Mouse (Mus musculus) right cerebral cortex, postnatal 10 days (tissue): Measurements from ENCODE around the gene Efna5.

Experiments used
- DNase-seq, 2 experiments: peaks; one replicate each; pipeline ENCODE4 v3.0.0; 2021; ENCODE audit warnings: low spot score in 2 of 2

Gene Efna5

DNA sequence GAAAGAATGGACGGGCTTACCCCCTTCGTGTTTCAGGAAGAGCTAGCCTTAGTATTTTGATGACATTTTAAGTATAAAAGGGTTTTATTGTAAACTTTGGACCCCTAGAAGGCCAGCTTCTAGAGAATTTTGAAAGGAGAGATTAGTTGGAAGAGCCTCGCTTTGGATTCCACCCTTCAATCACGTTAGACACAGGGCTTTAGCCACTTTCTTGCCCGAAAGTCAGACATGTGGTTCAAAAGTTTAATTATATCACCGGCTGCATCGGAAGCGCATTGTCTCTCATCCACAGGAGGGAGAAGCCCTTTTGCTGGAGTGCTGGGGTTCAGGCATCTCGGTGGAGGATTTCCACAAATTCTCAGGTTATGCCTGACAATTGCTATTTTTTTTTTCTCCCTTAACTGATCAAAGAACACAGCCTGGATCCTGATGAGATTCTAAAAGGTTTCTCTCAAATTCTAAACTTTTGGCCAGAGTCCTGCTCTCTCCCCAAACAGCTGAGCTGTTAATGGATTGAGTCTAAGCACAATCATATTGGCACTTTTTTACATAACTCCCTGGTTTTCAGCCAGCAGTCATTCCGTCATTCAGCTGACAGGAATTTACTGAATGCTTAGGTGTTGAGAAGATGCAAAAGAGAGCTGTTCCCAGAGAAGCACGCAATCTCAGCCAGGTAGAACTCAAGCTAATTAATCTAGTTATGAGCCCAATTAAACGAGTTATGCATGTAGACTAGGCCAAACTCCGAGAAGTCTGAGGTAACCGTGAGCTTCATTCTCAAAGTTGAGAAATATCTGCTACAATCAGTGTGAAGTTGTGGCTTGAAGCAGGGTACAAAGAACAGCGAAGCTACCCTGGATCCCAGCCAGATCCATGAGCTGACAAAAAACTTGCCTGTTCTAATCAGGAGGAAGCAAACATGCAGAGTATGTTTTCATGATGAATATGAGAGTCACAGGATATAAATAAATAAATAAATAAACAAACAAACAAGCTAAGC, 91.5 kb downstream of the Efna5 start:
- DNase-seq = no peak

- DNase-seq = no peak
These were observed 92.3 kb downstream of the Efna5 start for GRCm38 (mm10) chr17:62788783-62789182.

GRCm38 (mm10) chr17:62787855-62788254, 93.3 kb downstream of the Efna5 start:
- DNase-seq = no peak

DNA sequence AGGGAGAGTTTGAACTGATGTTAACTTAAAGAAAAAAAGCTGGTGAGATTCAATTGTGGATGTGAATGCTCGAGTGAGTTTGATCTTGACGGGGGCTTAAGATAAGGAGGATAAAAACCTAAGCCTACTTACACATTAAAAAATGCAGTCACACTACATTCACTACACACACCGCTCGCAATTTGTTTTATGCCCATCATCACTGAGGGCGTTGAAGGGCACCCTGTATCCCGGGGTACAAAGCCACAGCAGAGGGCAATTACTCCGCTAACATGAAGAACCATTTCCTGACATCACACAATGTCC, 94.6 kb downstream of the Efna5 start:
- no peak for DNase-seq

- DNase-seq = no peak
These were observed 95.1 kb downstream of the Efna5 start for GRCm38 (mm10) chr17:62785781-62786601.

DNA sequence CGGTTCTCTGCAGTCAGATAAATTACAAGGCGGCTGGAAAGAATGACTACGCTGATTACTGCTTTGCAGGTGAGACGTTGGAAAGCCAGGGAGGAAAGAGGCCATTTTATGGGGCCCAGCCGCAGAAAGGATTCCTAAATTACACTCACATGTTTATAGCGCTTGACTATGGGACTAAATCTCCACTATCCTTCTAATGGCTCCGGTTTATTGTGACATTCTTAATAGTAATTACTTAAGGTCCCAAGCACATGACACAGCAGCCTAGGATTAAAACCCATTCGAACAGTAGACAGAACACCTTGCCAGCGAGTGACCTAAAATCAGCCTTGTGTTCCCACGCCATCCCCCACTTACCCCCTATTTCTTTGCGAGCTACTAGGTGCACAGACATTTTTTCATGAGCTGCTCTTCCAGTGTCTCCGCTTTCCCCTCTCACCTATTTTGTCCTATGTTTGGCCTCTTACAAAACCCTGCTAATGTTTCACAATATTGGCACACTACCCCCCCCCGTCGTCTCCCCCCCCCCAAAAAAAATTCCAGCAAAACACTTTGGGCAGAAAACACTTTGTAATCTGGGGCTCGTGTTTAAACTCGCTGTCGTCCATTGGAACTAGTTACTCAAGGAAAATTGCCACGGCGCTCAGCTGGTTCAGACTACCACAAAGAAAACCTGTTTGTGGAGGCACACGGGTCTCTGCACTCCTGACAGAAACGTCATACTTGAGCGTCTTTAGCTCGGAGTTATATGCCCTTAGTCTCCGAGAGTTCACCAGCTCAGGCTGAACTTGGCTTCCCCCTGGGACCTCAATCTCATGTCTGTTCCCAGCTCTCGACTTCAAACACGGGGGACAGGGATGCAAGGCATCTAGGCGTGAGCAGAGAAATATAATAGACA, 96.6 kb downstream of the Efna5 start:
- no peak for DNase-seq

- DNase-seq = peak; percentile 79 to 84
These were observed 97.4 kb downstream of the Efna5 start for GRCm38 (mm10) chr17:62783524-62784273.

GRCm38 (mm10) chr17:62782826-62783404, 98.2 kb downstream of the Efna5 start:
- no peak for DNase-seq

GRCm38 (mm10) chr17:62781120-62781519, 100.0 kb downstream of the Efna5 start:
- DNase-seq = no peak

- no peak for DNase-seq
These were observed 103.1 kb downstream of the Efna5 start for GRCm38 (mm10) chr17:62777858-62778564.

GRCm38 (mm10) chr17:62776710-62777109, 104.4 kb downstream of the Efna5 start:
- DNase-seq = no peak

DNA sequence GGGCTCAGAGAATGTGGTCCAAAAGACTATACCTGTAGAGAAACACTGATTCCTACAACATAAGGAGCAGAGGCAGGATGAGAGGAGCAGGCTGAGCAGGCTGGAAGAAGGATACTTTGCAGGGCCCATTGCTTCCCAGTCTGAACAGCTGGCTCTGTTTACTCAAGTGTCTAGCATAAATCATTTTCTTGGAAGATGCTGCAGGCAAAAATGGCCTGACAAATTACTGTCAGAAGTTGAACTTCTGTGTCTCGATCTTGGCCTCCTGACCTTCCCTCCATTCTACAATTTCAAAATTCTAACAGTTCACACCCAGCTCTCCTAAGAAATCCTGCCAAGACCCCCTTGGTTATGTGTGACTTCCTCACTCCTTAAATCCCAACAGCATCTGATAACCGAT, 105.1 kb downstream of the Efna5 start:
- no peak for DNase-seq

DNA sequence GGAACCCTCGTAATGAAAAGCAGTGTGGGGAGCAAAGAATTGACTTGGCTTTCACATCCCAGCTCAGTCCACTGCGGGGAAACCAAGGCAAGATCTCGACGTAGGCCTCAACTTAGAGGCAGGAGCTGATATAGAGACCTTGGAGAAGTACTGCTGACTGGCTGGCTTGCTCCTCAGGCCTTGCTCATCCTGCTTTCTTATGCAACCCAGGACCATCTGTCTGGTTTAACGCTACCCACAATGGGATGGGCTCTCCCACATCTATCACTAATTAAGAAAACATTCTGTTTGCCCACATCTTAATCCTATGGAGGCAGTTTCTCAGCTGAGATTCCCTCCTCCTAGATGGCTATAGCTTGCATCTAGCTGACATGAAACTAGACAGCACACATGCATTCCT, 105.7 kb downstream of the Efna5 start:
- DNase-seq = no peak

DNA sequence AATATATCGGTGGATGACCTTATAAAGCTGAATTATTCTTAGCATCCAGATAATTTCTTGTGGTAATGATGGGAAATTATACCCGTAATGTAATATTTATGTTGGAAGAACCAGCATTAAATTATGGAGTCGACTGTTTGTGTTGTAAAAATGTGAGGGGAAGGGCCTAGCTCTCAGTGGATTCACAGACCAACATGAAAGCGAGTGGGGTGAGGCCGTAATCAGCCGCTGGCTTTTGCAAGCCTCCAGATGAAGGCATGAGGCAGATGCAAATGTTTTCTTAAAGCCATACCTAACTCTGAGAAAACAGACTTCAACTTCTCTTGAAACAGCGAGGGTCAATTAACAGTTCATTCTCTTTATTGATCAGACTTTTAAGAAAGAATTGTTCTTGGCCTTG, 106.4 kb downstream of the Efna5 start:
- DNase-seq = no peak

- DNase-seq = no peak
These were observed 114.4 kb downstream of the Efna5 start for GRCm38 (mm10) chr17:62766705-62767104.

DNA sequence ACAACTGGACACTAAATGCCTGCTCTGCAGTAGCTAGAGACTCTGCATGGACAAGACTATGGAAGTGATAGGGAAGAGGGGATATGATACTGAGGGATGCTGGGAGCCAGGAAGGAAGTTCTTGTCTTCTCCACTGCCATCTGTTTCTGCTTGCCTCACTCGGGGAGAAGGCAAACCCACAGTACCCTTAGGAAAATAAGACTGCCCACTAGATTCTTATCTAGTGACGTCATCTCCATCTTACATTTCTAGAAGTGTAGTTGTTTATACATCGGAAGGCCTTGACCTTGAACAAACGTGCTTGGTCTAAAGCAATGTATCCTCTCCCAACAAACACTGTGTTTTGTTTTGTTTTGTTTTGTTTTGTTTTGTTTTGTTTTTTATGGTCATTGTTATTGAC, 116.0 kb downstream of the Efna5 start:
- DNase-seq = no peak

- DNase-seq = no peak
These were observed 124.2 kb downstream of the Efna5 start for GRCm38 (mm10) chr17:62756951-62757350.

DNA sequence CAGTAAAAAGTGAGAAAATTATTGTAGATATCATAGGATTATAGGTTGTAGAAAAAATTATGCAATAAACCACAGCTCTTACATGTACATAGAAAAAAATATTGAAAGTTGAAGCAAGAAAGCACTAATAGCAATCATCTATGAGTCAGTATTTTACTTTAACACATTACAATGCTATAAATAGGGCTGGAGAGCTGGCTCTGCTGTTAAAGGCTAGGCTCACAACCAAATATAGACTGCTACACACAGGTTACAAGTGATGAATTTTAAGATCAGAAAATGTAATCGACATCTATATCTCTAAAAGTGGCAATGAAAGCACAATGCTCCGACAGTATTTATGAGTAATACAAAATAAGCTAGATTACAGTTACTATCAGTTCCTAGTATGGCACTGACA, 125.5 kb downstream of the Efna5 start:
- DNase-seq = no peak

DNA sequence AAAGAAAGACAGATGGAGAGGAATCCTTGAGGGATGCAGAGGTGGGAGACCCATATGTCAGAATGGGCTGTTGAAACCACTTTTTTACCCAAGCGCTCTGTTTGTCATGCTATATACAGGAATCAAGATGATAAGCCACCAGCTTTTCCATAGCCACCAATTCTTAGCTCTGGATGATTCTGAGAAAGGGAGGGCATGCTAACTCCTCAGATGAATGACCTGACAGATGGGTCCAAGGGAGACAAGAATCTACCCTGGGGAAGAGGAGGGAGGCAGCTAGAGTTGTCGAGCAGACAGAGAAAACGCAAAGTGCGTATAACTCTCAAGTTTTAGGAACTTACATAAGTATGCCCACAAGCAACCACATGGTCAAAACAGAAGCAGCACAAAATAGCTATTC, 126.5 kb downstream of the Efna5 start:
- DNase-seq = no peak

- DNase-seq = no peak
These were observed 128.7 kb downstream of the Efna5 start for GRCm38 (mm10) chr17:62752381-62752889.
